Mouse (Mus musculus) testis, adult 2 months (tissue): Measurements from ENCODE around the gene H2-Aa.

Experiments used
- CTCF ChIP-seq: fragments of 200-500 bp; IDR thresholded peaks from 2 replicates; pipeline ENCODE4 v1.5.1; 2012; ENCODE audit warnings: low read depth, mild to moderate bottlenecking, inconsistent platforms, low read length, moderate library complexity; ENCODE audit not compliant: control insufficient read depth, insufficient read depth, insufficient replicate concordance
- POLR2A ChIP-seq: fragments of 200-500 bp; IDR thresholded peaks from 2 replicates; pipeline ENCODE4 v1.6.1; 2012; ENCODE audit warnings: low read depth, mild to moderate bottlenecking, inconsistent platforms, low read length, moderate library complexity; ENCODE audit not compliant: control insufficient read depth

DNA sequence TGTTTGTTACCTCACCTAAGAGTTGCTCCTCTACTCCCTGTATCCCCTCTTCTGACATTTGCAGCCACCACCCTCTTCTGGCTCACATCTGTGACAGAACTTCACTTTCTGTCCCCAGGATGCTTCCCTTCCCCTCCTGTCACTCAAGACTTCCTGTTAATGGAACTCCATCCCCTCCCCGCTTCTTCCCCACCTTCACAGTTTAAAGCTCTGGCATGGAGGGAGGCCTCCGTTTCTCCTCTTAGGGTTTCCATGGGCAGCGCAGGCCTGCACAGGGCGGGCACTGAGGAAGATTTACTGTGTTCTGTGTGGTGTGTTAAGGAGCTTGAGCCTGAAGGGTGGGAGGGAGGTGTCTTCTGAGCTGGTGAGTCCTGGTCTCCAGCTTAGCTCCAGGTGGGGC lies 20.5 kb upstream of the H2-Aa start:
- TF ChIP-seq CTCF (no peak), POLR2A (no peak)
